Mouse (Mus musculus) midbrain, embryonic 16.5 days (tissue): ENCODE results near the gene Arhgef15. TPM values are rescaled to one million over a fixed set of nuclear protein-coding genes. Genes with fewer than 3 reads are reported as not detected.
A peak's percentile ranks its signal among the peaks of the same experiment; 100 is the strongest.
"Not testable (repeated sequence)": the region's sequence is repeated elsewhere in the genome, so short reads cannot be mapped to it uniquely, and the experiment has no call there.

ENCODE experiments used
- ATAC-seq: fragments of 200-750 bp; cut with Nextera tagmentation; 2 replicates; pipeline ENCODE4 v1.8.0; 2017; ENCODE audit warnings: moderate TSS enrichment
- H3K27ac ChIP-seq: fragments of 300-500 bp; sonication (generic); 2 replicates; pipeline ENCODE4 v1.5.1; 2014; ENCODE audit warnings: mild to moderate bottlenecking, low read length, mixed read lengths
- H3K27me3 ChIP-seq: fragments of 300-500 bp; sonication (generic); 2 replicates; pipeline ENCODE4 v1.6.1; 2014; ENCODE audit warnings: low read depth, low read length, mixed read lengths; ENCODE audit not compliant: control insufficient read depth, insufficient read depth
- H3K36me3 ChIP-seq: fragments of 300-500 bp; sonication (generic); 2 replicates; pipeline ENCODE4 v1.6.1; 2014; ENCODE audit warnings: mild to moderate bottlenecking, low read length, moderate library complexity, mixed read lengths; ENCODE audit not compliant: control insufficient read depth, insufficient read depth
- H3K4me1 ChIP-seq: fragments of 300-500 bp; sonication (generic); 2 replicates; pipeline ENCODE4 v1.6.1; 2014; ENCODE audit warnings: mild to moderate bottlenecking, low read length, mixed read lengths; ENCODE audit not compliant: control insufficient read depth, insufficient read depth
- H3K4me2 ChIP-seq: fragments of 300-500 bp; sonication (generic); 2 replicates; pipeline ENCODE4 v1.6.1; 2014; ENCODE audit warnings: mild to moderate bottlenecking, low read length, mixed read lengths
- H3K4me3 ChIP-seq: fragments of 300-500 bp; sonication (generic); 2 replicates; pipeline ENCODE4 v1.5.1; 2014; ENCODE audit warnings: low read depth, mild to moderate bottlenecking, low read length, moderate library complexity, mixed read lengths
- H3K9ac ChIP-seq: fragments of 300-500 bp; sonication (generic); 2 replicates; pipeline ENCODE4 v1.6.1; 2014; ENCODE audit warnings: low read depth, low read length, mixed read lengths
- H3K9me3 ChIP-seq: fragments of 300-500 bp; sonication (generic); replicated peaks from 2 replicates; pipeline ENCODE4 v1.6.1; 2014; ENCODE audit warnings: mild to moderate bottlenecking, low read length, mixed read lengths; ENCODE audit not compliant: control insufficient read depth, poor library complexity, severe bottlenecking
- WGBS: fragments of 180-500 bp; shearing (Covaris S2); extraction: QIAGEN DNeasy Blood & Tissue Kit; methylation state at CpG from one replicate; pipeline ENCODE4 v1.1.7; 2014; 5-methylcytosine and 5-hydroxymethylcytosine counted together
- polyA plus RNA-seq: library from polyadenylated mRNA; unstranded; fragments of >200 nt; fragmentation: Nextera tagmentation; extraction: Ambion mirVana; gene quantifications from 2 replicates; pipeline ENCODE4 v1.2.1, GENCODE M21; 2015

The Arhgef15 gene
- polyA plus RNA-seq, 1 experiment from 2014 or later, result 30.5 TPM

DNA sequence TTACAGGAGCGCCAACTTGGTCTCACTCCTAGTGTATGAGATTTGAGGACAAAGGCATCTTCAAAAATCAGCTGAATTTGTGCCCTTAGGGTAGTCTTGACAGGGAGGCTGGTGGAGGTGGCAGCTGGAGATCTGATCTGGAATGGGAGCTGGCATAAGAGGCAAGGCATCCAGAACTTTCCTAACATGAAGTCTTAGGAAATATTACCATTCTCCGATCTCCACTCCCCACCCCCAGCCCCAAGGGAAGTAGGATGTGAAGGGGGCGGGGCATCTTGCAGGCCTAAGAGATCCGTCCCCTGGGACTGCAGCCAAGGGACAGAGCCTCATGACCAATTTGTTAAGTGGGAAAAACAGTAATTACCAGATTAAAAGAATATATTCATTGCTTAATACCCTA is 13.0 kb upstream of the Arhgef15 start:
- 70% methylated on average over 4 of the region's 4 CpGs for WGBS
- Histone ChIP-seq H3K9me3 (no peaks in the 10 kb centered on the region), H3K4me2 (no peak overlapping the region)

DNA sequence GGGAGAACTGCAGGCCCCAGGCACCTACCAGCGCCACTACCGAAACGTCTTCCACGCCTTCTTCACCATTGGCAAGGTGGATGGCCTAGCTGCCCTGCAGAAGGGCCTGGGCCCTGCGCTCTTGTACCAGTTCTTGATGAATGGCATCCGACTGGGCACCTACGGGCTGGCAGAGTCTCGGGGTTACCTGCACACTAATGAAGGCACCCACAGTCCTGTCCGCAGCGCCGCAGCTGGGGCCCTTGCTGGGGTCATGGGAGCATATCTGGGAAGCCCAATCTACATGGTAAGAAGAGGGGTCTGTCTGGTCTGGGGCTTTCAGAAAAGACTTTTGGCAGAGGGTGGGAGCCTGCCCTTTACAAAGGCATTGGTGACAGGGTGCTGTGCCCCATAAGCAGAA is 11.5 kb upstream of the Arhgef15 start:
- Histone ChIP-seq H3K4me1 (peaks cover 13% of the 10 kb centered on the region), H3K4me2 (peak overlapping the region; percentile 62), H3K27ac (no peak overlapping the region), H3K9me3 (no peaks in the 10 kb centered on the region), H3K36me3 (no peaks in the 10 kb centered on the region), H3K27me3 (no peaks in the 10 kb centered on the region), H3K9ac (no peak overlapping the region), H3K4me3 (no peak overlapping the region)
- ATAC-seq, result no peak
- WGBS, result 86% methylated on average over 11 of the region's 11 CpGs

More for the DNA sequence above, 13.0 kb upstream of the Arhgef15 start:
- Histone ChIP-seq H3K27me3 (no peaks in the 10 kb centered on the region), H3K9ac (no peak overlapping the region), H3K4me1 (peaks cover 16% of the 10 kb centered on the region), H3K27ac (no peak overlapping the region), H3K36me3 (no peaks in the 10 kb centered on the region), H3K4me3 (no peak overlapping the region)
- no peak for ATAC-seq

DNA sequence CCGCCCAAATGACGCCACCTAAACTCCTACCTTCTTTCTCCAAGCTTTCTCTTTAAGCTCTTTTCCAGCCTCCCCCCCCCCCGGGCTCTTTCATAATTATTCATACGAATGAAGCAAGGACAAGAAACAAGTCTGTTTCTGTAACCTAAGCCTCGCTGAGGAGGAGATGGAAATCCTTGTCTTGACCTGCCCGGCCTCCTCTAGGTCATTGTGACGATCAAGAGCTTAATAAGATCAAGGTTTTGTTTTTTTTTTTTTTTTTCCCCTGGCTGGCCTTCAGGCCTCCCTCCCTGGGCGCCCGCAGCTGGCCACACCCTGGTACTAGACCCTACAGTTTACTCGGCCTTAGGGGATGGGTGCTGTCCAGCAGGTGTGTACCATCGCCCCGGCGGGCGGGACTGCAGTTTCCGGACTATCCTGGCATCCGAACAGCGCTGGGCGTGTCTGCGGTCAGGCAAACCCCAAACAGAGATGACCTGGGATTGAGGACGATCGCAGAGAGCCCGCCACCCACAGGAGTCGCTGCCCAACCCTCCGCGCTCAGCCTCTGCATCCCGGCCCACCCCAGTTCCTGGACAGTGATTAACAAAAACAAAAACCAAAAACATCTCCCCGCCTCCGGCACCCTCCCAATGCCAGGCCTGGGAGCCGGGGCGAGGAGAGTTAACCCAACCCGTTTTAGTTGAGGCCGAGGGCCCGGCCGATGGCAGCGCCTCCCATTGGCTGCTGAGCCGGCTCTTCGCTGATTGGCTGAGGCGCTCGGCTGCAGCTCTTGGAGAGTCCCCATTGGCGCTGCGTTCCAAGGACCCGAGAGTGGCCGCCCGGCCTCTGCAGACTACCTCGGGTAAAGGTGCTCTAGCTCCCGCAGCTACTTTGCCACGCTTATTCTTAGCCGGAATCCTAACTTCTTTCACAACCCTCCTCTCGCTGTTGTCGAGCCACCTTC is 10.3 kb upstream of the Arhgef15 start, which contains the start of gene Slc25a35:
TSS of gene Slc25a35 (plus strand) at position 795 of the 946 bp plus-strand sequence.
- WGBS, result under 1% methylated on average over 50 of the region's 50 CpGs
- ATAC-seq, result peak; percentile 97
- Histone ChIP-seq H3K9me3 (no peaks in the 10 kb centered on the region), H3K9ac (peak within 1 kb of the TSS; percentile 71), H3K27me3 (no peaks in the 10 kb centered on the region), H3K36me3 (no peaks in the 10 kb centered on the region), H3K4me3 (peak within 1 kb of the TSS; percentile 60), H3K27ac (peak within 1 kb of the TSS; percentile 51), H3K4me2 (peak within 1 kb of the TSS; percentile 62), H3K4me1 (peaks cover 11% of the 10 kb centered on the region)

DNA sequence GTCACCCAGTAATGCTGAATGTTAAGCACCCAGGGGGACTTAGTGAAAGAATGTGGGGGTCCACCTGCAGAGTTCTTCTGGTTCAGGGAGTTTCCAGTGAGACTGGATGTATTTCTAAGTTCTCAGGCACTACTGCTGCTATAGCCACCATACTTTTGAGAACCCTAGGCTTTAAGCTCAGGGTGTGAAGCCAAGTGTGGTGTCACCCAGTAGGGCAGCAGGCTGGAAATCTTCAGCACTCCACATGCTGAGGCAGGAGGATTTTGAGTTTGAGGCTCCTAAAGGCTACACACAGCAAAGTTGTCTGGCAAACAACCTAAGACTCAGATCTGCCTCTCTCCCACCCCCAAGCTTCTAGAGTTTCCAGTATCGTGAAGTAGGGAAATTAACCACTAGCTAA is 9.3 kb upstream of the Arhgef15 start:
- no peak overlapping the region for H3K4me3 ChIP-seq
- H3K9ac ChIP-seq, result no peak overlapping the region
- no peaks in the 10 kb centered on the region for H3K36me3 ChIP-seq
- H3K27ac ChIP-seq, result no peak overlapping the region
- whole genome bisulfite sequencing, result 82% methylated on average over 1 of the region's 1 CpGs
- ATAC-seq, result no peak
- H3K4me1 ChIP-seq, result peaks cover 11% of the 10 kb centered on the region
- no peak overlapping the region; the same call in 1 of the 2 replicates for H3K4me2 ChIP-seq
- no peaks in the 10 kb centered on the region for H3K27me3 ChIP-seq
- no peaks in the 10 kb centered on the region for H3K9me3 ChIP-seq

DNA sequence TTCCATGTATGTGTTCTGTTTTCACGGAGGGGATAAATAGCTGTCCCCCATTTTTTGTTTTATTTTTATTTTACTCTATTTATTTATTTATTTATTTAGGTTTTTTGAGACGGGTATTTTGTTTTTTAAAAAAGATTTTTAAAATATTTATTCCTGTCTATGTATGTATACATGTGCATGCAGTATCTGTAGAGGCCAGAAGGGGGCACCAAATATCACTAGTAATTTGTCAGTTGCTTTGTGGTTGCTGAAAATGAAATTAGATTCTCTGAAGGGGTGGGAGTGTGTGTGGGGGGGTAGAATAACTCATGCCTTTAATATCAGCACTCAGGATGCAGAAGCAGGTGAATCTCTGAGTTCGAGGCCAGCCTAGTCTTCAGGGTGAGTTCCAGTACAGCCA is 8.6 kb upstream of the Arhgef15 start:
- Histone ChIP-seq H3K4me2 (no peak overlapping the region), H3K36me3 (no peaks in the 10 kb centered on the region), H3K9me3 (no peaks in the 10 kb centered on the region), H3K27ac (no peak overlapping the region), H3K4me3 (no peak overlapping the region), H3K4me1 (peaks cover 11% of the 10 kb centered on the region), H3K27me3 (no peaks in the 10 kb centered on the region), H3K9ac (no peak overlapping the region)
- 37% methylated on average over 3 of the region's 3 CpGs for WGBS
- ATAC-seq, result no peak

DNA sequence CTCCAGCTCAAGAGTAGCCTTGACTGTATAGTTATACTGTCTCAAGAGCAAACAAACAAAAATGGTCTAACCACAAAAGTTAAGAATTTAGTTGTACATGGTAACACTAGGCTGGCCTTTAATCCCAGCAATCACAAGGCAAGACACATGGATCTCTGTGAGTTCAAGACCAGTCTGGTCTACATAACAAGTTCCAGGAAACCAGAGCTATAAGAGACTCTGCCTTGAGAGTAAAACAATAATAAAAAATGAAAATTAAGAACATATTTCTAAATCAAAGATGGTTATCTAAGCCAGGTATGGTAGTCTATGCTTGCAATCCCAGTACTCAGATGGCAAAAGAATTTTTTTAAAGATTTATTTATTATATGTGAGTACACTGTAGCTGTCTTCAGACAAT is 7.8 kb upstream of the Arhgef15 start:
- H3K27ac ChIP-seq, result no peak overlapping the region
- H3K4me1 ChIP-seq, result peaks cover 11% of the 10 kb centered on the region
- no peaks in the 10 kb centered on the region for H3K36me3 ChIP-seq
- no peak overlapping the region for H3K4me3 ChIP-seq
- H3K9me3 ChIP-seq, result no peaks in the 10 kb centered on the region
- H3K4me2 ChIP-seq, result no peak overlapping the region
- no peaks in the 10 kb centered on the region for H3K27me3 ChIP-seq
- ATAC-seq, result no peak
- no peak overlapping the region for H3K9ac ChIP-seq

DNA sequence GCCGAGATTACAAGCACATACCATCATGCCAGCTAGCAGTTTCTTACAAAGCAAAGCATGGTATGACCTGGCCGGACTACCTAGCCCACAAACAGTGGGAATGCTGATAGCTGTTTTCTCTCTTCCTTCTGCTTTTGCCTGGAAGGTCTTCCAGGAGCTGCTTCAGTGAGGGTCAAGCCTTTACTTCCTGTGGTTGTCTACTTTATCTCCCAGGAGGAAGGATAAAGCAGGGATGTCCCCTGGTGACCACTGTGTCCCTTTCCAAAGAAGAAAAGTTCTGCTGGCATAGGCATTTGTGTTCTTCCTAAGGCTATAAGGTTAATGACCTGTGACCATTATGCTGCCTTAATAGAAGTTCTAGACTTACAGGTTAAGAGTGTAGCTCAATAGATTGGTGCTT is 6.1 kb upstream of the Arhgef15 start:
- H3K36me3 ChIP-seq, result no peaks in the 10 kb centered on the region
- no peak for ATAC-seq
- no peak overlapping the region for H3K9ac ChIP-seq
- H3K4me2 ChIP-seq, result no peak overlapping the region
- WGBS, result 82% methylated on average over 2 of the region's 2 CpGs
- H3K4me3 ChIP-seq, result no peak overlapping the region
- no peak overlapping the region for H3K27ac ChIP-seq
- H3K27me3 ChIP-seq, result no peaks in the 10 kb centered on the region
- H3K9me3 ChIP-seq, result no peaks in the 10 kb centered on the region
- peaks cover 7% of the 10 kb centered on the region for H3K4me1 ChIP-seq

DNA sequence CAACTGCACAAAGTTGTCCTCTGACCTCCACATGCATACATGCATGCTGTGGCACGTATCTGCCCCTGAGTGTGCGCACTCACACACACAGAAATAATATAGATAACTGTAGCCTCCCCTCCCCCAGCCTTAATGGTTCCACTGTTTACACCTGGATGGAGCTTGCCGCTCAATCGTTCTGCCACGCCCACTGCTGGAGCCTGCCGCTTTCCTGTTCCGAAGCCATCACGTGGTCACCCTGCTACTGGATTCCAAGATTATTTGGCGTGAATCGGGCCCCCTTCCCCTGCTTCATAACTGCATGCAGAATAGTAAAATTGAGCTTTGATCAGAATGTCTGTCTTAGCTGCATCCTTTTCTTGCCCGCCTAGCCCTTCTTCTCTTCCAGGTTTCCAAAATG is 4.9 kb upstream of the Arhgef15 start:
- H3K27me3 ChIP-seq, H3K9ac ChIP-seq, H3K4me1 ChIP-seq, ATAC-seq, H3K9me3 ChIP-seq, H3K4me2 ChIP-seq, H3K4me3 ChIP-seq, H3K36me3 ChIP-seq, H3K27ac ChIP-seq: not testable (repeated sequence)
- 28% methylated on average over 11 of the region's 11 CpGs for WGBS

DNA sequence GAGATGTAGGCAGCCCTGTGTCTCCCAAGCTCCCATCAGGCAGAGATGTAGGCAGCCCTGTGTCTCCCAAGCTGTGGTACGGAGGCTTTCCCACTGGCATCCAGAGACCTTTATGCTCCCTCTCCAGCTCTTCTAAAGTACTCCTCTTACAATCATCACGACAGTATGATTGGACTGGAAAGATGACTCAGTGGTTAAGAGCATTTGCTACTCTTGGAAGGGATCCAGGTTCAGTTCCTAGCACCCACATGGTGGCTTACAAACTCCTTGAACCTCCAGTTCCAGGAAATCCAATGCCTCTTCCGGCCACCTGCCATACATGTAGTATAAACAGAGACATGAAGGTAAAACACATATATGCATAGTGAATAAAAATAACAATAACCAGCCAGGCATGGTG is 4.3 kb upstream of the Arhgef15 start:
- no peak overlapping the region for H3K9ac ChIP-seq
- no peaks in the 10 kb centered on the region for H3K4me1 ChIP-seq
- no peaks in the 10 kb centered on the region for H3K9me3 ChIP-seq
- H3K4me2 ChIP-seq, result no peak overlapping the region
- H3K27ac ChIP-seq, result no peak overlapping the region
- no peaks in the 10 kb centered on the region for H3K36me3 ChIP-seq
- no peak overlapping the region for H3K4me3 ChIP-seq
- WGBS, result 86% methylated on average over 3 of the region's 3 CpGs
- ATAC-seq, result no peak
- H3K27me3 ChIP-seq, result peaks cover 1% of the 10 kb centered on the region; the same call in 1 of the 2 replicates
